Mouse (Mus musculus) G1E-ER4 (cell line): Measurements from ENCODE around the gene Spem2. TPM values are rescaled to one million over a fixed set of nuclear protein-coding genes. Genes with fewer than 3 reads are reported as not detected.

Experiments used
- GATA1 ChIP-seq: IDR thresholded peaks from one replicate; pipeline ENCODE4 v1.8.0; 2012; ENCODE audit warnings: low read length, inconsistent platforms
- polyA plus RNA-seq: library from polyadenylated mRNA; stranded (reverse); fragments of >175 nt; gene quantifications from 2 replicates; pipeline ENCODE4 v1.2.3, GENCODE M21; 2012

Gene Spem2
- polyA plus RNA-seq, 1 experiment: not detected

- TF ChIP-seq GATA1: no peak
Observed at GRCm38 (mm10) chr11:69793429-69793828, 24.8 kb downstream of the Spem2 start.

- no peak for TF ChIP-seq GATA1
Observed at GRCm38 (mm10) chr11:69791420-69791819, 26.8 kb downstream of the Spem2 start.

- TF ChIP-seq GATA1: no peak
Observed at GRCm38 (mm10) chr11:69789431-69789830, 28.8 kb downstream of the Spem2 start.

GRCm38 (mm10) chr11:69787306-69787705, 31.0 kb downstream of the Spem2 start:
- TF ChIP-seq GATA1: no peak

GRCm38 (mm10) chr11:69784793-69785272, 33.4 kb downstream of the Spem2 start:
- TF ChIP-seq GATA1: no peak

- TF ChIP-seq GATA1: no peak
Observed at GRCm38 (mm10) chr11:69781828-69782227, 36.4 kb downstream of the Spem2 start.

- no peak for TF ChIP-seq GATA1
Observed at GRCm38 (mm10) chr11:69778985-69779384, 39.3 kb downstream of the Spem2 start.

- TF ChIP-seq GATA1: no peak
Observed at GRCm38 (mm10) chr11:69778258-69778982, 39.8 kb downstream of the Spem2 start.

GRCm38 (mm10) chr11:69777504-69778257, 40.6 kb downstream of the Spem2 start:
- TF ChIP-seq GATA1: no peak

GRCm38 (mm10) chr11:69776488-69776887, 41.8 kb downstream of the Spem2 start:
- no peak for TF ChIP-seq GATA1

- no peak for TF ChIP-seq GATA1
Observed at GRCm38 (mm10) chr11:69775716-69776115, 42.5 kb downstream of the Spem2 start.

GRCm38 (mm10) chr11:69774961-69775360, 43.3 kb downstream of the Spem2 start:
- no peak for TF ChIP-seq GATA1

GRCm38 (mm10) chr11:69767625-69767909, 50.7 kb downstream of the Spem2 start:
- no peak for TF ChIP-seq GATA1

- no peak for TF ChIP-seq GATA1
Observed at GRCm38 (mm10) chr11:69766872-69767624, 51.2 kb downstream of the Spem2 start.

Other genes starting within 250 kb of the Spem2 start
- 11.0 and 23.0 TPM in 2 replicates for gene Wrap53, start 238.2 kb downstream of the Spem2 start, polyA plus RNA-seq
- gene Trp53, start 238.1 kb downstream of the Spem2 start, polyA plus RNA-seq: 209 and 211 TPM in 2 replicates
- gene Atp1b2, start 212.5 kb downstream of the Spem2 start, polyA plus RNA-seq: 69.6 and 87.4 TPM in 2 replicates
- gene Shbg, start 200.6 kb downstream of the Spem2 start, polyA plus RNA-seq: not detected in 2 replicates
- not detected in 2 replicates for gene Sat2, start 196.4 kb downstream of the Spem2 start, polyA plus RNA-seq
- 76.6 and 104 TPM in 2 replicates for gene Fxr2, start 185.5 kb downstream of the Spem2 start, polyA plus RNA-seq
- 0.30 and 0.49 TPM in 2 replicates for gene Sox15, start 163.2 kb downstream of the Spem2 start, polyA plus RNA-seq
- 24.4 and 30.0 TPM in 2 replicates for gene Mpdu1, start 155.8 kb downstream of the Spem2 start, polyA plus RNA-seq
- 1.1 and 1.2 TPM in 2 replicates for gene Cd68, start 152.3 kb downstream of the Spem2 start, polyA plus RNA-seq
- 326 and 403 TPM in 2 replicates for gene Eif4a1, start 146.0 kb downstream of the Spem2 start, polyA plus RNA-seq
- 117 and 153 TPM in 2 replicates for gene Senp3, start 136.4 kb downstream of the Spem2 start, polyA plus RNA-seq
- gene Tnfsf13, start 132.7 kb downstream of the Spem2 start, polyA plus RNA-seq: not detected in 2 replicates
- gene Tnfsf12, start 122.6 kb downstream of the Spem2 start, polyA plus RNA-seq: not detected in 2 replicates
- gene Tnfsfm13, start 122.4 kb downstream of the Spem2 start, polyA plus RNA-seq: not detected in 2 replicates
- 65.1 and 65.3 TPM in 2 replicates for gene Polr2a, start 59.8 kb downstream of the Spem2 start, polyA plus RNA-seq
- not detected in 2 replicates for gene Slc35g3, start 56.5 kb downstream of the Spem2 start, polyA plus RNA-seq
- gene Zbtb4, start 52.6 kb downstream of the Spem2 start, polyA plus RNA-seq: 14.5 and 15.2 TPM in 2 replicates
- 0.03 and 0.11 TPM in 2 replicates for gene Chrnb1, start 22.5 kb downstream of the Spem2 start, polyA plus RNA-seq
- 0.39 and 0.53 TPM in 2 replicates for gene Fgf11, start 16.6 kb downstream of the Spem2 start, polyA plus RNA-seq
- gene Tmem102, start 12.8 kb downstream of the Spem2 start, polyA plus RNA-seq: not detected in 2 replicates
- gene Gm39566, start 3.2 kb downstream of the Spem2 start, polyA plus RNA-seq: not detected in 2 replicates
- not detected in 2 replicates for gene Spem1, start 3.7 kb upstream of the Spem2 start, polyA plus RNA-seq
- gene Nlgn2, start 19.3 kb upstream of the Spem2 start, polyA plus RNA-seq: 0.99 and 1.1 TPM in 2 replicates
- 404 and 460 TPM in 2 replicates for gene Tmem256, start 20.0 kb upstream of the Spem2 start, polyA plus RNA-seq
- 43.0 and 56.9 TPM in 2 replicates for gene Plscr3, start 27.9 kb upstream of the Spem2 start, polyA plus RNA-seq
- gene Tnk1, start 40.3 kb upstream of the Spem2 start, polyA plus RNA-seq: 0.09 and 0.91 TPM in 2 replicates
- not detected in 2 replicates for gene Tmem95, start 59.6 kb upstream of the Spem2 start, polyA plus RNA-seq
- gene Kctd11, start 62.9 kb upstream of the Spem2 start, polyA plus RNA-seq: 0.27 and 0.39 TPM in 2 replicates
- gene Acap1, start 77.1 kb upstream of the Spem2 start, polyA plus RNA-seq: 107 and 119 TPM in 2 replicates
- 1.0 and 1.5 TPM in 2 replicates for gene 2810408A11Rik, start 82.5 kb upstream of the Spem2 start, polyA plus RNA-seq
- 83.2 and 85.5 TPM in 2 replicates for gene Neurl4, start 82.6 kb upstream of the Spem2 start, polyA plus RNA-seq
- 246 and 266 TPM in 2 replicates for gene Gps2, start 95.4 kb upstream of the Spem2 start, polyA plus RNA-seq
- 3,518 and 5,018 TPM in 2 replicates for gene Eif5a, start 103.5 kb upstream of the Spem2 start, polyA plus RNA-seq
- gene Ybx2, start 117.3 kb upstream of the Spem2 start, polyA plus RNA-seq: 0.19 TPM in 1 of 2 replicates, not detected in the other
- 0.03 and 0.35 TPM in 2 replicates for gene Slc2a4, start 129.7 kb upstream of the Spem2 start, polyA plus RNA-seq
- not detected in 2 replicates for gene Cldn7, start 146.3 kb upstream of the Spem2 start, polyA plus RNA-seq
- gene Ctdnep1, start 162.7 kb upstream of the Spem2 start, polyA plus RNA-seq: 224 and 279 TPM in 2 replicates
- gene Elp5, start 164.1 kb upstream of the Spem2 start, polyA plus RNA-seq: 7.7 and 13.2 TPM in 2 replicates
- gene Gabarap, start 172.7 kb upstream of the Spem2 start, polyA plus RNA-seq: 164 and 205 TPM in 2 replicates
- 92.5 and 117 TPM in 2 replicates for gene Phf23, start 177.3 kb upstream of the Spem2 start, polyA plus RNA-seq
- gene Dvl2, start 182.1 kb upstream of the Spem2 start, polyA plus RNA-seq: 59.6 and 66.9 TPM in 2 replicates
- gene Acadvl, start 196.9 kb upstream of the Spem2 start, polyA plus RNA-seq: 19.7 and 28.8 TPM in 2 replicates
- 7.4 and 7.6 TPM in 2 replicates for gene Dlg4, start 198.5 kb upstream of the Spem2 start, polyA plus RNA-seq
- not detected in 2 replicates for gene Asgr1, start 235.6 kb upstream of the Spem2 start, polyA plus RNA-seq